8 mouse cellular contexts compared by ENCODE assay signal in the genomic region with DNA sequence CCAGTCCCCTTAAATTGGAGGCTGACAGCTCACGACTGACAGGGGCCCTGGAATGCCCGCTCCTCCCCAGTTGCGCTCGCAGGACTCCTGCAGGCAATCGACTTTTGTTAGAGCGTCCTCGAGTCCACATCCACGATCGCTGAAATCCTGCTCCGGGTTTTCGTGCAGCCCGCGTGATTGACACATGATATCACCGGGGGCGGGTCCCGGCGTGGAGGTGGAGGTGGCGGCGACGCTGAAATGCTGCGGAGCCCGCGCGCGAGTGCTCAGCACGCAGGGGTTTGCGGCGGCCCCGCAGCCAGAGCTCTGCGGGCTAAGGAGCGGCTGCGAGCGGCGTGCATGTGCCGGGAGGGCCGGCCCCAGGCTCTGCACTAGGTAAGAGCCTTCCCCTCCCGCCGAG. TPM values are rescaled to one million over a fixed set of nuclear protein-coding genes. Genes with fewer than 3 reads are reported as not detected.
DNase-seq lines count a peak whose midpoint lies in the region; ATAC-seq lines count a peak whose summit lies in the region.

TSS of gene Spry1 (plus strand) at position 258 of the 400 bp plus-strand sequence.

- H3K9ac ChIP-seq in embryonic facial prominence, embryonic 13.5 days, result peak within 1 kb of the TSS; percentile 91
- peak within 1 kb of the TSS; percentile 78 for H3K9ac ChIP-seq in midbrain, embryonic 12.5 days (replicated peaks)

- no peaks in the 10 kb centered on the region for H3K9me3 ChIP-seq in embryonic facial prominence, embryonic 13.5 days
- H3K9me3 ChIP-seq in limb, embryonic 10.5 days (replicated peaks), result no peaks in the 10 kb centered on the region
- no peaks in the 10 kb centered on the region for H3K9me3 ChIP-seq in midbrain, embryonic 12.5 days

- peak; percentile 82 to 92 for DNase-seq in adrenal gland, postnatal 4 days (ENCODE audit: low spot score in 2 of 2)
- peak; percentile 96 to 100 for DNase-seq in heart, adult 18-20 months
- peak; percentile 99 for DNase-seq in kidney, adult 18-20 months
- DNase-seq in limb, embryonic 10.5 days (ENCODE audit: low spot score), result peak; percentile 98
- DNase-seq in skeletal muscle tissue, adult 2 months (ENCODE audit: low read depth, low spot score), result peak; percentile 89
- DNase-seq in MN1 (ENCODE audit: low spot score), result no peak

- peaks cover 16% of the 10 kb centered on the region for H3K36me3 ChIP-seq in embryonic facial prominence, embryonic 13.5 days
- peaks cover 23% of the 10 kb centered on the region for H3K36me3 ChIP-seq in limb, embryonic 10.5 days
- peaks cover 17% of the 10 kb centered on the region; the same call in 1 of the 2 replicates for H3K36me3 ChIP-seq in midbrain, embryonic 12.5 days

- H3K27ac ChIP-seq in embryonic facial prominence, embryonic 13.5 days, result peak within 1 kb of the TSS; percentile 93
- H3K27ac ChIP-seq in limb, embryonic 10.5 days, result peak within 1 kb of the TSS; percentile 96
- H3K27ac ChIP-seq in midbrain, embryonic 12.5 days (replicated peaks), result peak within 1 kb of the TSS; percentile 85

- ATAC-seq in embryonic facial prominence, embryonic 13.5 days (ENCODE audit: insufficient number of reproducible peaks, insufficient read depth, low FRiP score, low TSS enrichment, low read depth), result peak; percentile 59
- peak; percentile 88 for ATAC-seq in midbrain, embryonic 12.5 days (ENCODE audit: low FRiP score, low read depth)

- H3K4me2 ChIP-seq in embryonic facial prominence, embryonic 13.5 days, result peak within 1 kb of the TSS; percentile 77
- H3K4me2 ChIP-seq in midbrain, embryonic 12.5 days (replicated peaks), result peak within 1 kb of the TSS; percentile 90

- no peaks in the 10 kb centered on the region for H3K27me3 ChIP-seq in embryonic facial prominence, embryonic 13.5 days
- H3K27me3 ChIP-seq in limb, embryonic 10.5 days (ENCODE audit: low read depth, poor library complexity, severe bottlenecking), result no peaks in the 10 kb centered on the region
- H3K27me3 ChIP-seq in midbrain, embryonic 12.5 days, result peaks cover 50% of the 10 kb centered on the region

- under 1% methylated on average over 38 of the region's 38 CpGs for WGBS in embryonic facial prominence, embryonic 13.5 days
- under 1% methylated on average over 38 of the region's 38 CpGs for WGBS in limb, embryonic 10.5 days
- WGBS in midbrain, embryonic 12.5 days, result under 1% methylated on average over 38 of the region's 38 CpGs

- H3K4me1 ChIP-seq in embryonic facial prominence, embryonic 13.5 days, result peaks cover 28% of the 10 kb centered on the region
- H3K4me1 ChIP-seq in limb, embryonic 10.5 days, result peaks cover 35% of the 10 kb centered on the region
- H3K4me1 ChIP-seq in midbrain, embryonic 12.5 days, result peaks cover 20% of the 10 kb centered on the region

- H3K4me3 ChIP-seq in embryonic facial prominence, embryonic 13.5 days, result peak within 1 kb of the TSS; percentile 84
- H3K4me3 ChIP-seq in limb, embryonic 10.5 days, result peak within 1 kb of the TSS; percentile 95
- H3K4me3 ChIP-seq in midbrain, embryonic 12.5 days, result peak within 1 kb of the TSS; percentile 74

RNA-seq across cellular contexts. Expression of gene Spry1, which starts in this region (rescaled TPM):
- total RNA-seq in adrenal gland, postnatal 4 days (2021), result 10 to 100 TPM; 35.4 to 40.6 TPM
- polyA plus RNA-seq in embryonic facial prominence, embryonic 13.5 days (2015; fragmentation: Nextera tagmentation; extraction: Ambion mirVana), result 12.6 TPM in 2 replicates
- 10 to 100 TPM; 22.8 to 25.3 TPM for total RNA-seq in heart, adult 18-20 months (2021)
- polyA plus RNA-seq in limb, embryonic 10.5 days (2016; fragmentation: Nextera tagmentation; extraction: Ambion mirVana), result 28.0 and 32.6 TPM in 2 replicates
- polyA plus RNA-seq in midbrain, embryonic 12.5 days (2016; fragmentation: Nextera tagmentation; extraction: Ambion mirVana), result 7.9 and 8.3 TPM in 2 replicates
